Mouse (Mus musculus): ENCODE measurements around the gene Clpb. TPM values are rescaled to one million over a fixed set of nuclear protein-coding genes. Genes with fewer than 3 reads are reported as not detected.

Gene Clpb
- polyA plus RNA-seq, 1 experiment from 2014 or later = 51.4 TPM

DNA sequence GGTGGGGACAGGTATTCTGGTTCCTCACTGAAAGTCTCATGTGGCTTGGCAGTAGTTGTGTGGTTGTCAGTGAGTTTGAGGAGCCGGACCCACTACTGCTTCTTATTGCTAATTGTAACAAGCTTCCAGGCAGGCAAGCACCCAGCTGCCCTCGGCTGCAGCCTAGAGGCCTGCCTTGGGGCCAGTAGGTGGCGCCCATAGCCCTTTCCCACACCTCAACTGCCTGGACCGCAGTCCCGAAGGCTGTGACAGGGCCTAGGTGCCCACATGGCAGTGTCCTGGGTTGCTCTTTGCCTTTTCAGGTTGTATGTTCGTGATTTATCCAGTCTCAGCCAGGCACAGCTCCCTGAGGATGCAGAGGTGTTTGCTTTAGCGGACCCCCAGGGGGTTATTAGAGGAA, 16.2 kb downstream of the Clpb start:
- Histone ChIP-seq H3K4me1 (replicated peaks) (peaks cover 9% of the 10 kb centered on the region; the same call in 1 of the 2 replicates), H3K4me2 (replicated peaks) (no peak overlapping the region), H3K36me3 (no peaks in the 10 kb centered on the region), H3K27me3 (replicated peaks) (no peaks in the 10 kb centered on the region), H3K27ac (no peak overlapping the region), H3K9me3 (no peaks in the 10 kb centered on the region), H3K4me3 (replicated peaks) (no peak overlapping the region), H3K9ac (no peak overlapping the region)
- whole genome bisulfite sequencing = 23% methylated on average over 7 of the region's 7 CpGs
- ATAC-seq = peak; percentile 88

DNA sequence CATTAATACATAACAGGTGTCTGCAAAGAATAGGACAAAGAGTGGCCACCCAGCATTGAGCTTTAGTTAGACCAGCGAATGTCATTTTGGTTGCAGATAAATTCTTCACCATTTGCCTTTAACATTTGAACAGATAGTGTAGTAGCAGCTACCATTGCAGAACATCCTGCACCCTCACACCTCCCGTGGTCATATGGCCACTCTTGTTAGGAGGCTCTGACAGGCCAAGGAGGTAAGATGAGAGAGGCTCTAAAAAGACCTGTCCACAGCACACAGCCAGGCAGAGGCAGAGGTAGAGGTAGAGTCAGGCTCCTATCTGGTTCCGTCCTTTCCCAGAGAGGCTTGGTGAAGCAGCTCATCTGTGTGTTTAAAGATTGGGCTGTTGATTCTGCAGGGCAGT, 17.5 kb downstream of the Clpb start:
- no peaks in the 10 kb centered on the region for H3K9me3 ChIP-seq
- no peaks in the 10 kb centered on the region for H3K27me3 ChIP-seq (replicated peaks)
- H3K4me3 ChIP-seq (replicated peaks) = no peak overlapping the region
- H3K36me3 ChIP-seq = no peaks in the 10 kb centered on the region
- H3K4me2 ChIP-seq (replicated peaks) = no peak overlapping the region
- no peak overlapping the region for H3K9ac ChIP-seq
- H3K27ac ChIP-seq = no peak overlapping the region
- WGBS = 77% methylated on average over 3 of the region's 3 CpGs
- H3K4me1 ChIP-seq (replicated peaks) = peaks cover 9% of the 10 kb centered on the region; the same call in 1 of the 2 replicates
- no peak for ATAC-seq

DNA sequence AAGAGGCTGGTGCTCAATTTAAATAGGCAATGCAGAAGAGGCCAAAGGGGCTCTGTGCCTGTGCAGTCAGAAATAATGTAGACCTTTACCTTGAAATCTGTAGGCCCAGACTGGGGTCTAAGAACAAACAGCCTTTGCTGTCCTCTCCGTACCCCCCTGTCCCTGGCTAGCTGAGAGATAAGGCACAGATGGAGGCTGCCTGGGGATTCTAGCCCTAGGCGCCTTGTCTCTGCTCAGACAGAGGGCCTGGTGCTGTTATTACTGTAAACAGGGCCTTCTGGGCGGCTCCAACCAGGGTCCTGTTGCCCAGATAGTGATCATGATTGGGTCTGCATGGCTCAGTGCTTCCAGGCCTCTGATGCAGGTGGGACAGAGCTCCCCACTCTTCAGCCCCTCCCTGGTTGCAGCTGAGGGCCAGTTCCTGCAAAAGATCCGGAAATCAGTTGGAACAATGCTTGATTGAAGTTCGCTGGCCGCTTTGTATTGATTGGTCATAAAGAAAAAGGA, 18.2 kb downstream of the Clpb start:
- H3K4me1 ChIP-seq (replicated peaks) = peaks cover 4% of the 10 kb centered on the region; the same call in 1 of the 2 replicates
- H3K9ac ChIP-seq = no peak overlapping the region; the same call in 1 of the 2 replicates
- H3K36me3 ChIP-seq = no peaks in the 10 kb centered on the region
- WGBS = 49% methylated on average over 6 of the region's 6 CpGs
- H3K27me3 ChIP-seq (replicated peaks) = no peaks in the 10 kb centered on the region
- no peaks in the 10 kb centered on the region for H3K9me3 ChIP-seq
- H3K4me2 ChIP-seq (replicated peaks) = no peak overlapping the region
- no peak overlapping the region for H3K4me3 ChIP-seq (replicated peaks)
- no peak for ATAC-seq
- H3K27ac ChIP-seq = no peak overlapping the region; the same call in 1 of the 2 replicates

DNA sequence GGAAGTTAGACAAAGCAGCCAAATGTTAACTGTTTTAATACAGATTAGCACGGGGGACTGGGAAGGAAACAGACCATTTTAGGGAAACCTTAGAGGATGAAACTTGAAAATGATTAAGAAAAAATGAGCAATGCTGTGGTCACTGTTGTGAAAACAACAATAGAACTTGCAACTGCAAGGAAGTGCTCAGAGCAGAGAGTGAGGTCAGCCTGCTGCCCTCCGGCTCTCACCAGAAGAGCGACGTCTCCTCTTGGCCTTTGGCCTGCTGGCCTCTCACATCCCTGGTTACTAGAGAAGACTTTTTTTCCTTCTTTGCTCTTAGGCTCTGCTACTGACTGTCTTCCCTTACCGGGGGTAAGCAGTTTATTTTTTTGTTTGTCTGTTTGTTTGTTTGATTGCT, 19.5 kb downstream of the Clpb start:
- H3K9me3 ChIP-seq = no peaks in the 10 kb centered on the region
- H3K27me3 ChIP-seq (replicated peaks) = no peaks in the 10 kb centered on the region
- H3K4me3 ChIP-seq (replicated peaks) = no peak overlapping the region
- 63% methylated on average over 5 of the region's 5 CpGs for WGBS
- no peak overlapping the region for H3K4me2 ChIP-seq (replicated peaks)
- no peaks in the 10 kb centered on the region for H3K4me1 ChIP-seq (replicated peaks)
- no peaks in the 10 kb centered on the region for H3K36me3 ChIP-seq
- no peak for ATAC-seq
- no peak overlapping the region for H3K27ac ChIP-seq
- H3K9ac ChIP-seq = no peak overlapping the region

DNA sequence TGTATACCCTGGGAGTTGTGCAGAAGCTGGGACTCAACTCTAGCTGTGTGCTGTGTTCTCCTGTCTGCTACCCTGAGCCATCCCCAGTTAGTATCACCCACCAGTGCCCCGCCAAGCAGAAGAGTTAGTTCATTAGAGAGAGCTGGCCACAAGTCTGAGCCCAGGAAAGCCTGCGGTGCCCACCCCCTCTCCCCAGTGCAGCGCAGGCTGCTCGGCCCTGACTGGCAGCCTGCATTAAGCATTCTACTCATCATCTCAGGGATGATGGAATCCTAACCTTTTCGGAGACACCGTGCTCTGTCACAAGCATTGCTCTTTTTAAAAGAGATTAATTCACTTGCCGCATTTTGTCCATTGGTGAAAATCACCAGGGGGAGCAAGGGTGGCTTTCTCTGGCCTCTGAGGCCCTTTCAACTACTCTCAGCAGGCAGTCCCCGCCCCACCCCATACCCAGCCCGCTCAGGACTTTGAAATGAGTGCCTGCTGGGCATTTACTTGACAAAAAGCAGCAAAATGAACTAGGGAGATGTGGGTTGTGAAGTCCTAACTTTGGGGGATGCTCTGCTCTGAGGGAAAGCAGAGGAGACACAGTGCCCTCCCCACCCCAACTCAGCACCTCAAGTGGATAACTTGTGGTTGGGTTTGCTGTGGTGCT, 20.7 kb downstream of the Clpb start:
- H3K4me3 ChIP-seq (replicated peaks) = no peak overlapping the region
- H3K27me3 ChIP-seq (replicated peaks) = no peaks in the 10 kb centered on the region

DNA sequence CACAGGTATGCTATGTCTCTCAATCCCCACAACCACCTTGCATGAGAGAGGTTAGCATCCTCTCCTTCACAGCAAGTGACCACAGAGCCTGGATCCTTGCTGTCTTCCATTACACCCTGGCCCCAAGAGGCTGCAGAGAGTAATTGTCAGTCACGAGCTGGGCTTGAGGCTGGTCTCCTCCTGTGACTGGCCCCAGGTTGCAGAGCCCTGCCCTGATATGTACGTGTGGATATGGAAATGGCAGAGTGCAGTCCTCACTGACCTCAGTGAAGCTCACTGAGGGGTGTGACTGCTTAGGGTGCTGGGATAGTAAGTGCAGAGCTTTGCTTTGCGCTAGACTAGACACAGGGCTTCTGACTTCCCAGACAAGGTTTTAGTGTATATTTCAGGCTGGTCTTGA, 21.2 kb downstream of the Clpb start:
- 60% methylated on average over 3 of the region's 3 CpGs for WGBS

More for the DNA sequence above, 20.7 kb downstream of the Clpb start:
- no peak overlapping the region for H3K27ac ChIP-seq
- H3K4me1 ChIP-seq (replicated peaks) = no peaks in the 10 kb centered on the region
- H3K9ac ChIP-seq = no peak overlapping the region
- WGBS = 51% methylated on average over 9 of the region's 9 CpGs
- H3K36me3 ChIP-seq = no peaks in the 10 kb centered on the region
- H3K4me2 ChIP-seq (replicated peaks) = no peak overlapping the region
- no peaks in the 10 kb centered on the region for H3K9me3 ChIP-seq
- ATAC-seq = no peak

DNA sequence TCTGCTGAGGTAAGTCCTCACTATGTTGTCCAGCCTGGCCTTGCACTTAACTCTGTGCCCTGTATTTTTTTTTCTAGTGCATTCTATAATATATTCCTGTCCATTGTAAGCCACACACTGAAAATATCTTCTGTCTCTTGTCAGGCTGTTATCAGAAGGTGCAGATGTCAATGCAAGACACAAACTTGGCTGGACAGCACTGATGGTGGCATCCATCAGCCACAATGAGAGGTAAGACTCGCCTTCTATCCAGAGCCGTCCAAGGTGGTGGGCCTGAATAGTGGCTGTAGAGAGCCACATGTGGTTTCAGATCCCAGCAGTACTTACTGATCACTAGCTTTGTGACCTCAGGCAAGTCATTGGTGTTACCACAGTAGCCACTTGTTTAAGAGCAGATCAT, 23.7 kb downstream of the Clpb start:
- Histone ChIP-seq H3K4me1 (replicated peaks) (no peaks in the 10 kb centered on the region), H3K9me3 (no peaks in the 10 kb centered on the region), H3K27me3 (replicated peaks) (no peaks in the 10 kb centered on the region), H3K9ac (no peak overlapping the region), H3K36me3 (no peaks in the 10 kb centered on the region), H3K27ac (no peak overlapping the region), H3K4me2 (replicated peaks) (no peak overlapping the region), H3K4me3 (replicated peaks) (no peak overlapping the region)
- no peak for ATAC-seq
- 87% methylated on average over 2 of the region's 2 CpGs for WGBS

More for the DNA sequence above, 21.2 kb downstream of the Clpb start:
- Histone ChIP-seq H3K4me2 (replicated peaks) (no peak overlapping the region), H3K9me3 (no peaks in the 10 kb centered on the region), H3K4me1 (replicated peaks) (no peaks in the 10 kb centered on the region), H3K27me3 (replicated peaks) (no peaks in the 10 kb centered on the region), H3K27ac (no peak overlapping the region), H3K9ac (no peak overlapping the region), H3K4me3 (replicated peaks) (no peak overlapping the region), H3K36me3 (no peaks in the 10 kb centered on the region)
- ATAC-seq = peak; percentile 47; the same call in 1 of the 2 replicates

DNA sequence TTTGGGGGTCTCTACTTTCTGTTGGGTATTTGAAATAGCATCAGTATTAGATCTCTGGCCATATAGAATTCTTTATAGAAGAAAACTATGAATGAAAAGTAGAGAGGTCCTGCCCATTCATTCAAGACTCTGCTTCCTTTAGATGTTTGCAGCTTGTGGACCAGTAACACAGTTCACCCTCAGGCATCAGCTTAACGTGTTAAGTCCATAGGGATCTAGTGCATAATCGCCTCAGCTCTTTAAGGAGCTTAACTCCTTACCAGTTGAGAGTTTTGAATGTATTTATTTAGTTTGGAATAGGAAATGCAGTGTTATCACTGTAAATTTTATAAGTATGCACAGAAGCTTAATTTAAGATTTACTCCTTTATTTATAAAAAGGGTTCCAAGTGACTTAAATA, 27.0 kb downstream of the Clpb start:
- Histone ChIP-seq H3K9me3 (no peaks in the 10 kb centered on the region), H3K27ac (no peak overlapping the region), H3K9ac (no peak overlapping the region), H3K4me2 (replicated peaks) (no peak overlapping the region), H3K27me3 (replicated peaks) (no peaks in the 10 kb centered on the region), H3K4me1 (replicated peaks) (no peaks in the 10 kb centered on the region), H3K4me3 (replicated peaks) (no peak overlapping the region), H3K36me3 (no peaks in the 10 kb centered on the region)
- ATAC-seq = no peak
- WGBS = 81% methylated on average over 2 of the region's 2 CpGs

DNA sequence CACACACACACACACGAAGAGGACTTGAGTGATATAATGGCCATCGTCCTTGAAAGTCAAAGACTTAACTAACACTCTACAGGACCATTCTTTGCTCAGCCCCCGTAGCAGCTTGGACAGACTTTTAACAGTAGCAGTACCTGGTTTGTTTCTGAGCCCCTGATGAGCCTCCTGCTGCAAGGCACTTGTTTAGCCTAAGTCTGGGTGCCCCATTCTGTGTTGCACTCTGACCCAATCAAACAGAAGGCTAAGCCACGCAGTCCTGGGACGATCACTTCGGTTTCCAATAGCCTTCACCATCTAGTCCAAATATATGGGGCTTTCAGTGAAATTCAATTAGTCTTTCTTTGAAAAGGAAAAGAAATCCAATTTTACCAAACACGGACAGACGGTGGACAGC, 28.4 kb downstream of the Clpb start:
- no peak for ATAC-seq
- no peaks in the 10 kb centered on the region for H3K9me3 ChIP-seq
- no peak overlapping the region for H3K4me2 ChIP-seq (replicated peaks)
- no peaks in the 10 kb centered on the region for H3K4me1 ChIP-seq (replicated peaks)
- H3K36me3 ChIP-seq = no peaks in the 10 kb centered on the region
- no peak overlapping the region for H3K4me3 ChIP-seq (replicated peaks)
- H3K27me3 ChIP-seq (replicated peaks) = no peaks in the 10 kb centered on the region
- 91% methylated on average over 8 of the region's 8 CpGs for WGBS
- H3K27ac ChIP-seq = no peak overlapping the region
- H3K9ac ChIP-seq = no peak overlapping the region

DNA sequence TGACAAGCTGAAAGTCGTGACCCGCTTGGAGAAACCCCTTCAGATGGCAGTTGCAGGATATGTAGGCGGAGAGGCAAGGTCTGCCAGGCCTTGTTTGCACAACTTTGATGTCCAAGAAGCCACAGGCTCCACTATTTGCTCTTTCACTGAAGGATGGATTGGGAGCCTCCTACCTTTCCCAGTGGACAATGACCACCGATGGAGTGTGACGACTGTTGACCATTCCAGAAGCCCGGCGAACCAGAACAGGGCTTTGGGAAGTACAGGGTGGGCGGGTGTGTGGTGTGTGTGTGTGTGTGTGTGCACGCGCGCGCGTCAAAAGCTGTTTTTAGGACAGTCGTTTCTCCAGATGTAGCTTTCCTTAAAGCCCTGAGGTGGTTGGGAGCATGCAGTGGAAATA, 29.0 kb downstream of the Clpb start:
- Histone ChIP-seq H3K4me1 (replicated peaks) (no peaks in the 10 kb centered on the region), H3K27me3 (replicated peaks) (no peaks in the 10 kb centered on the region), H3K27ac (no peak overlapping the region), H3K9me3 (no peaks in the 10 kb centered on the region), H3K36me3 (no peaks in the 10 kb centered on the region), H3K4me3 (replicated peaks) (no peak overlapping the region), H3K4me2 (replicated peaks) (no peak overlapping the region), H3K9ac (no peak overlapping the region)
- ATAC-seq = no peak
- WGBS = 85% methylated on average over 14 of the region's 14 CpGs

DNA sequence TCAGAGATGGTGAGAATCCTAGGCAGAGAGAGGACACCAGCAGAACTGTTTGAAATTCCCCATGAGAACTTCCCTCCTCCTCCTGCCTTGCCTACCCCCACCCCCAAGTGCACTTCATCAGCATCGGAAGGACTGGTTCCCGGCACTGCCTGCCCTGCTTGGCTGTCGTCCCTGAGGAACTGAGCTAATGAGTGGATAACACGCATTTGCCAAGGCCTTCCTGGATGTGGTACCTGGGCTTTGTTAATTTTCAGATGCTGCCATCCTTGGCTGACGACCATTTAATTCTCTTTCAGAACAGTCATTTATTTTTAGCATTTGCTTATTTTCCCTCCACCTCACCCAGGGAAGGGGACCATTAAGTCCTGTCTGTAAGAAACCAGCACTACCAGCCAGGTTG, 32.0 kb downstream of the Clpb start:
- 57% methylated on average over 5 of the region's 5 CpGs for WGBS

DNA sequence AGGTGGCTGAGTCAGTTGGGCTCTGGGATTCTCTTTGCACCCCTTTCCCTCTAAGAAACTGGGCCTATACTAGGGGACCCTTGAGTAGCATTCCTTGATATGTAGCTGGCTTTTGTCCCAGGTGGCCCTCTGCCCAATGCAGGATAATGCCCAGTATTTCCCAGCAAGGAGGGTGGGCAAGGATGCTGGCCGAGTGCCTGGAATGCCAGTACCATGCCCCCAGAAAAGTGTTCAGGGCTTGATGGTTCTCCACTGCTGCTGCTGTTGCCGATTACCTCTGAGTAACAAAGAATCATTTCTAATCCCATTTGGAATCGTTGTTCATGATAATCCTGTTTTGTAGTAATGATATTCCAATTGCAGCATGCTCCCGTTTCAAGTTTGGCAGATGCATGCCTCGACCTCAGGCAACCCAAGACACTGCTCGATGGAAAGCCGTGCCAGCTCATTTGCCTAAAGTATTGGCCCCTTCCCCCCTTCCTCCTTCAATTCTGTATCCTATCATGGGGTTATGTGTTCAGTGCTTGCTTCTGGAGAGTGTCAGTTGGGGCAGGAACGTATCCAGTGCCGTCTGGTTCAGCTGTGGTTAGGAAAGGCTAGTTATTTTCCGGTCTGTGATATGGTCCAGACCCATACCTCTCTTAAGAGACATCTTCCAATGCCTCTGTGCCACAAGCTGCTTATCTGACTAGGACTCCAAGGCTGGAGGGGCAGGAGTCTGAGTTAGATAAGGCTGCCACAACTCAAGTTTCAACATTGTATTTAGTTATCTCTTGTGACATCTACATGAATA, 33.7 kb downstream of the Clpb start:
- Histone ChIP-seq H3K9ac (no peak overlapping the region), H3K4me2 (replicated peaks) (no peak overlapping the region), H3K27ac (no peak overlapping the region), H3K4me3 (replicated peaks) (no peak overlapping the region), H3K27me3 (replicated peaks) (no peaks in the 10 kb centered on the region), H3K9me3 (no peaks in the 10 kb centered on the region), H3K36me3 (no peaks in the 10 kb centered on the region), H3K4me1 (replicated peaks) (no peaks in the 10 kb centered on the region)
- WGBS = 63% methylated on average over 10 of the region's 10 CpGs
- no peak for ATAC-seq

More for the DNA sequence above, 32.0 kb downstream of the Clpb start:
- Histone ChIP-seq H3K4me3 (replicated peaks) (no peak overlapping the region), H3K4me1 (replicated peaks) (no peaks in the 10 kb centered on the region), H3K9ac (no peak overlapping the region), H3K27me3 (replicated peaks) (no peaks in the 10 kb centered on the region), H3K27ac (no peak overlapping the region), H3K4me2 (replicated peaks) (no peak overlapping the region), H3K9me3 (no peaks in the 10 kb centered on the region), H3K36me3 (no peaks in the 10 kb centered on the region)
- no peak for ATAC-seq

Data from intestine, embryonic 15.5 days (tissue).